Mouse (Mus musculus) cerebellum, postnatal 10 days (tissue): ENCODE results near the gene Cfap299.

Experiments
- DNase-seq, 2 experiments: peaks; one replicate each; pipeline ENCODE4 v3.0.0; 2021; ENCODE audit warnings: mixed read lengths in 2 of 2

Gene Cfap299

GRCm38 (mm10) chr5:98380360-98380759 is 51.3 kb downstream of the Cfap299 start:
- no peak for DNase-seq

- no peak for DNase-seq
Measured at GRCm38 (mm10) chr5:98387054-98387453, 58.0 kb downstream of the Cfap299 start.

GRCm38 (mm10) chr5:98402165-98402564 is 73.1 kb downstream of the Cfap299 start:
- DNase-seq: no peak

- DNase-seq: peak; percentile 46 to 53
Measured at GRCm38 (mm10) chr5:98410060-98410459, 81.0 kb downstream of the Cfap299 start.

GRCm38 (mm10) chr5:98416385-98417145 is 87.5 kb downstream of the Cfap299 start:
- no peak for DNase-seq

- no peak for DNase-seq
Measured at GRCm38 (mm10) chr5:98424965-98425364, 95.9 kb downstream of the Cfap299 start.

- no peak for DNase-seq
Measured at GRCm38 (mm10) chr5:98426112-98426511, 97.0 kb downstream of the Cfap299 start.

GRCm38 (mm10) chr5:98430060-98430459 is 101.0 kb downstream of the Cfap299 start:
- no peak for DNase-seq

- no peak for DNase-seq
Measured at GRCm38 (mm10) chr5:98438686-98439085, 109.6 kb downstream of the Cfap299 start.

- no peak for DNase-seq
Measured at GRCm38 (mm10) chr5:98446771-98447462, 117.8 kb downstream of the Cfap299 start.

GRCm38 (mm10) chr5:98449873-98450272 is 120.8 kb downstream of the Cfap299 start:
- no peak for DNase-seq

- peak; percentile 13 to 25 for DNase-seq
Measured at GRCm38 (mm10) chr5:98466882-98467535, 137.9 kb downstream of the Cfap299 start.

GRCm38 (mm10) chr5:98470052-98470451 is 140.9 kb downstream of the Cfap299 start:
- DNase-seq: no peak

- peak in 1 of 2 experiments; percentile 4 for DNase-seq
Measured at GRCm38 (mm10) chr5:98476539-98476938, 147.4 kb downstream of the Cfap299 start.

- no peak for DNase-seq
Measured at GRCm38 (mm10) chr5:98477261-98477660, 148.2 kb downstream of the Cfap299 start.

GRCm38 (mm10) chr5:98483507-98483906 is 154.4 kb downstream of the Cfap299 start:
- DNase-seq: no peak

GRCm38 (mm10) chr5:98485189-98485588 is 156.1 kb downstream of the Cfap299 start:
- DNase-seq: no peak

GRCm38 (mm10) chr5:98498317-98498716 is 169.2 kb downstream of the Cfap299 start:
- no peak for DNase-seq

GRCm38 (mm10) chr5:98516214-98516613 is 187.1 kb downstream of the Cfap299 start:
- no peak for DNase-seq

GRCm38 (mm10) chr5:98520118-98520517 is 191.0 kb downstream of the Cfap299 start:
- DNase-seq: no peak

GRCm38 (mm10) chr5:98522270-98522977 is 193.3 kb downstream of the Cfap299 start:
- DNase-seq: no peak

- DNase-seq: no peak
Measured at GRCm38 (mm10) chr5:98523050-98523449, 193.9 kb downstream of the Cfap299 start.

- no peak for DNase-seq
Measured at GRCm38 (mm10) chr5:98523783-98524182, 194.7 kb downstream of the Cfap299 start.
